ENCODE assay signal across 8 mouse cellular contexts in genomic region chr3:153912546-153913509, GRCm38 (mm10). TPM values are rescaled to one million over a fixed set of nuclear protein-coding genes. Genes with fewer than 3 reads are reported as not detected.
DNase-seq lines count a peak whose midpoint lies in the region; ATAC-seq lines count a peak whose summit lies in the region.

Gene Rabggtb (minus strand): TSS chr3:153913009.

- H3K27me3 ChIP-seq in hindbrain, embryonic 16.5 days (replicated peaks; ENCODE audit: control insufficient read depth, insufficient read depth, low read length): no peaks in the 10 kb centered on the region

- H3K9me3 ChIP-seq in hindbrain, embryonic 16.5 days (ENCODE audit: control insufficient read depth, low read length): no peaks in the 10 kb centered on the region

- peak; percentile 91 for DNase-seq in R1 (ENCODE audit: low read depth, low spot score)
- peak; percentile 97 for DNase-seq in cerebellum, postnatal 36 days
- DNase-seq in gastrocnemius, adult 18-20 months (ENCODE audit: low spot score): peak; percentile 95
- peak; percentile 93 to 95 for DNase-seq in left cerebral cortex, adult 18-20 months (ENCODE audit: low spot score in 2 of 2)
- peak; percentile 96 for DNase-seq in right cerebral cortex, adult 18-20 months
- DNase-seq in urinary bladder, postnatal 10 days (ENCODE audit: low spot score): peak; percentile 80

- H3K4me3 ChIP-seq in hindbrain, embryonic 16.5 days (ENCODE audit: low read length): peak within 1 kb of the TSS; percentile 55
- peak within 1 kb of the TSS; percentile 85 for H3K4me3 ChIP-seq in macrophage (ENCODE audit: inconsistent target)

- peaks cover 48% of the 10 kb centered on the region for H3K79me2 ChIP-seq in macrophage (ENCODE audit: inconsistent target)

- peaks cover 20% of the 10 kb centered on the region for H3K36me3 ChIP-seq in hindbrain, embryonic 16.5 days (ENCODE audit: control insufficient read depth, insufficient read depth, low read length)
- peaks cover 32% of the 10 kb centered on the region for H3K36me3 ChIP-seq in macrophage (ENCODE audit: inconsistent target)

- H3K4me2 ChIP-seq in hindbrain, embryonic 16.5 days (ENCODE audit: low read length): peak within 1 kb of the TSS; percentile 91

- 1% methylated on average over 63 of the region's 65 CpGs for WGBS in hindbrain, embryonic 16.5 days
- WGBS in macrophage (ENCODE audit: missing documents): 1% methylated on average over 65 of the region's 65 CpGs

- peaks cover 29% of the 10 kb centered on the region for H3K4me1 ChIP-seq in hindbrain, embryonic 16.5 days (ENCODE audit: control insufficient read depth, insufficient read depth, low read depth, low read length)

- H3K27ac ChIP-seq in hindbrain, embryonic 16.5 days (ENCODE audit: low read depth, low read length): peak within 1 kb of the TSS; percentile 92
- peak within 1 kb of the TSS; percentile 76 for H3K27ac ChIP-seq in macrophage

- H3K9ac ChIP-seq in hindbrain, embryonic 16.5 days (ENCODE audit: low read depth, low read length): peak within 1 kb of the TSS; percentile 74

- ATAC-seq in hindbrain, embryonic 16.5 days: peak; percentile 98

RNA-seq across cellular contexts. Expression of gene Rabggtb, which starts in this region (rescaled TPM):
- 10 to 100 TPM; 51.9 to 61.6 TPM for total RNA-seq in gastrocnemius, adult 18-20 months (2021)
- 54.4 and 62.2 TPM in 2 replicates for polyA plus RNA-seq in hindbrain, embryonic 16.5 days (2015; fragmentation: Nextera tagmentation; extraction: Ambion mirVana)
- 10 to 100 TPM; 69.3 to 71.3 TPM for total RNA-seq in left cerebral cortex, adult 18-20 months (2021)
- 100 to 1,000 TPM in 4 of 26 experiments, 10 to 100 TPM in 22; 38.2 to 122 (median 72.1) TPM for total RNA-seq in macrophage (2018; cell fraction: chromatin; rRNA removed)
- total RNA-seq in macrophage (2018; cell fraction: cytosol; rRNA removed): 10 to 100 TPM; 22.0 to 47.2 (median 39.2) TPM
- total RNA-seq in macrophage (2018; cell fraction: nucleus; rRNA removed): 100 to 1,000 TPM in 1 of 26 experiments, 10 to 100 TPM in 25; 35.0 to 137 (median 56.3) TPM
- polyA plus RNA-seq in macrophage (2018): 43.2 to 56.8 TPM (median 47.0 TPM) in 3 replicates

Comparison
In these comparisons a context has a peak if more than half of its experiments do, and no peak if none do; other contexts are left out.
1. Peak in every context shown above with its lines: DNase-seq, ATAC-seq, H3K4me3 ChIP-seq and H3K27ac ChIP-seq.